Mouse (Mus musculus) liver, adult 2 months (tissue): ENCODE data around the gene Trnt1. TPM values are rescaled to one million over a fixed set of nuclear protein-coding genes. Genes with fewer than 3 reads are reported as not detected.

Experiments
- DNase-seq: peaks from one replicate; pipeline ENCODE4 v3.0.0-alpha.2; 2011; ENCODE audit warnings: low read depth, low spot score; ENCODE audit errors: extremely low read depth
- H3K27ac ChIP-seq: fragments of 200-500 bp; replicated peaks from 2 replicates; pipeline ENCODE4 v1.5.1; 2012; ENCODE audit warnings: low read depth, mild to moderate bottlenecking, control low read depth, inconsistent platforms, low read length; ENCODE audit not compliant: insufficient read depth
- H3K27me3 ChIP-seq: fragments of 200-500 bp; 2 replicates; pipeline ENCODE4 v1.6.1; 2012; ENCODE audit warnings: mild to moderate bottlenecking, moderate library complexity, low read length, inconsistent platforms; ENCODE audit not compliant: control insufficient read depth, insufficient read depth
- H3K36me3 ChIP-seq: fragments of 200-500 bp; 2 replicates; pipeline ENCODE4 v1.6.1; 2012; ENCODE audit warnings: low read length, inconsistent platforms; ENCODE audit not compliant: control insufficient read depth, insufficient read depth
- H3K4me1 ChIP-seq: fragments of 200-500 bp; 2 replicates; pipeline ENCODE4 v1.6.1; 2011; ENCODE audit warnings: low read length; ENCODE audit not compliant: control insufficient read depth, insufficient read depth
- H3K4me3 ChIP-seq: fragments of 200-500 bp; 2 replicates; pipeline ENCODE4 v1.5.1; 2011; ENCODE audit warnings: low read depth, mild to moderate bottlenecking, control low read depth, low read length, moderate library complexity; ENCODE audit not compliant: insufficient read depth
- H3K79me2 ChIP-seq: fragments of 200-500 bp; 2 replicates; pipeline ENCODE4 v1.6.1; 2012; ENCODE audit warnings: inconsistent platforms, mild to moderate bottlenecking, low read length, moderate library complexity; ENCODE audit not compliant: control insufficient read depth, insufficient read depth
- H3K9ac ChIP-seq: fragments of 200-500 bp; 2 replicates; pipeline ENCODE4 v1.6.1; 2012; ENCODE audit warnings: low read depth, mild to moderate bottlenecking, control low read depth, inconsistent platforms, low read length
- CTCF ChIP-seq: fragments of 200-500 bp; IDR thresholded peaks from 2 replicates; pipeline ENCODE4 v1.5.1; 2011; ENCODE audit warnings: low read depth, low read length, control low read depth
- POLR2A ChIP-seq: fragments of 200-500 bp; IDR thresholded peaks from 2 replicates; pipeline ENCODE4 v1.6.1; 2011; ENCODE audit warnings: low read length, control low read depth; ENCODE audit not compliant: insufficient read depth; ENCODE audit errors: extremely low read depth
- WGBS: fragments of 180-500 bp; shearing (Covaris S2); methylation state at CpG from one replicate; pipeline ENCODE4 v1.1.7; 2018; 5-methylcytosine and 5-hydroxymethylcytosine counted together
- polyA plus RNA-seq: library from polyadenylated mRNA; depleted of rRNA; stranded (reverse); fragments of >200 nt; gene quantifications from 2 replicates; pipeline ENCODE4 v1.2.3, GENCODE M21; 2012
- total RNA-seq: library from RNA; depleted of rRNA; stranded (reverse); fragments of >200 nt; gene quantifications from 2 replicates; pipeline ENCODE4 v1.2.3, GENCODE M21; 2014

Trnt1 gene
- total and polyA plus RNA-seq, 2 experiments, result 13.7 to 19.8 TPM

- Histone ChIP-seq H3K4me3 (no peak overlapping the region), H3K27ac (no peak overlapping the region), H3K4me1 (no peaks in the 10 kb centered on the region), H3K79me2 (no peaks in the 10 kb centered on the region), H3K36me3 (no peaks in the 10 kb centered on the region), H3K27me3 (no peaks in the 10 kb centered on the region), H3K9ac (no peak overlapping the region)
- TF ChIP-seq CTCF (no peak), POLR2A (no peak)
- WGBS, result 69% methylated on average over 3 of the region's 3 CpGs
- DNase-seq, result no peak
These were observed 21.1 kb upstream of the Trnt1 start for GRCm38 (mm10) chr6:106747804-106748203.

GRCm38 (mm10) chr6:106748887-106749388, 20.0 kb upstream of the Trnt1 start, which contains the start of gene Il5ra:
Gene Il5ra, minus strand, starts transcription at chr6:106749037.
- Histone ChIP-seq H3K27me3 (no peaks in the 10 kb centered on the region), H3K4me1 (no peaks in the 10 kb centered on the region), H3K79me2 (no peaks in the 10 kb centered on the region), H3K36me3 (no peaks in the 10 kb centered on the region), H3K4me3 (no peak within 1 kb of the TSS), H3K27ac (no peak within 1 kb of the TSS), H3K9ac (no peak within 1 kb of the TSS)
- WGBS, result 57% methylated on average over 6 of the region's 6 CpGs
- TF ChIP-seq POLR2A, result no peak
- no peak for TF ChIP-seq CTCF
- DNase-seq, result no peak

- WGBS, result 80% methylated on average over 7 of the region's 7 CpGs
- no peaks in the 10 kb centered on the region for H3K27me3 ChIP-seq
- no peak overlapping the region for H3K4me3 ChIP-seq
- H3K4me1 ChIP-seq, result no peaks in the 10 kb centered on the region
- TF ChIP-seq POLR2A (no peak), CTCF (no peak)
- H3K36me3 ChIP-seq, result no peaks in the 10 kb centered on the region
- no peak for DNase-seq
- H3K27ac ChIP-seq, result no peak overlapping the region
- no peaks in the 10 kb centered on the region for H3K79me2 ChIP-seq
- no peak overlapping the region for H3K9ac ChIP-seq
These were observed 18.6 kb upstream of the Trnt1 start for GRCm38 (mm10) chr6:106750291-106750690.

- Histone ChIP-seq H3K27me3 (no peaks in the 10 kb centered on the region; the same call in 1 of the 2 replicates), H3K9ac (no peak overlapping the region), H3K27ac (no peak overlapping the region), H3K36me3 (no peaks in the 10 kb centered on the region), H3K79me2 (no peaks in the 10 kb centered on the region), H3K4me3 (no peak overlapping the region), H3K4me1 (no peaks in the 10 kb centered on the region)
- no peak for DNase-seq
- 72% methylated on average over 3 of the region's 3 CpGs for WGBS
- TF ChIP-seq POLR2A (no peak), CTCF (no peak)
These were observed 10.6 kb upstream of the Trnt1 start for GRCm38 (mm10) chr6:106758299-106758698.

GRCm38 (mm10) chr6:106760473-106761218, 8.3 kb upstream of the Trnt1 start:
- no peaks in the 10 kb centered on the region for H3K79me2 ChIP-seq
- 82% methylated on average over 3 of the region's 3 CpGs for WGBS
- no peak overlapping the region for H3K4me3 ChIP-seq
- H3K4me1 ChIP-seq, result no peaks in the 10 kb centered on the region
- no peaks in the 10 kb centered on the region; the same call in 1 of the 2 replicates for H3K27me3 ChIP-seq
- no peak overlapping the region for H3K9ac ChIP-seq
- H3K27ac ChIP-seq, result no peak overlapping the region
- DNase-seq, result no peak
- TF ChIP-seq POLR2A (no peak), CTCF (no peak)
- H3K36me3 ChIP-seq, result no peaks in the 10 kb centered on the region

- Histone ChIP-seq H3K27me3 (no peaks in the 10 kb centered on the region; the same call in 1 of the 2 replicates), H3K4me1 (no peaks in the 10 kb centered on the region), H3K4me3 (no peak overlapping the region), H3K36me3 (no peaks in the 10 kb centered on the region), H3K79me2 (no peaks in the 10 kb centered on the region), H3K27ac (no peak overlapping the region), H3K9ac (no peak overlapping the region)
- TF ChIP-seq CTCF (no peak), POLR2A (no peak)
- 81% methylated on average over 1 of the region's 1 CpGs for WGBS
- DNase-seq, result no peak
These were observed 7.4 kb upstream of the Trnt1 start for GRCm38 (mm10) chr6:106761486-106761885.
